ENCODE assay signal across 31 mouse cellular contexts in genomic region chr4:62369091-62369490, GRCm38 (mm10). TPM values are rescaled to one million over a fixed set of nuclear protein-coding genes. Genes with fewer than 3 reads are reported as not detected.
A peak's percentile ranks its signal among the peaks of the same experiment; 100 is the strongest.
DNase-seq lines count a peak whose midpoint lies in the region; ATAC-seq and TF ChIP-seq lines count a peak whose summit lies in the region.
"Had no signal": no experiment of that assay in that cellular context is flagged by ENCODE, and none has a peak within 500 bp of the region (broad histone marks: within the 10 kb centered on the region; RNA-seq: fewer than 3 reads in every experiment).

No protein-coding gene starts in this region.

- intact Hi-C loops in left cerebral cortex, postnatal 25 days (cut with DNase I) = no loop called here

- peaks cover 19% of the 10 kb centered on the region for H3K79me2 ChIP-seq in MEL (ENCODE audit: control insufficient read depth, insufficient read depth, low read length, poor library complexity)

- H3K27me3 ChIP-seq in MEL (ENCODE audit: control insufficient read depth in 1 of 2, insufficient read depth in 2 of 2, low read length in 2 of 2) = no peaks in the 10 kb centered on the region
- H3K27me3 ChIP-seq in liver, embryonic 15.5 days = no peaks in the 10 kb centered on the region
- H3K27me3 ChIP-seq: embryonic facial prominence, embryonic 12.5 days; hindbrain, embryonic 15.5 days; midbrain, embryonic 15.5 days; neural tube, embryonic 15.5 days; Patski; stomach, embryonic 15.5 days had no signal

- peaks cover 0 to 33% of the 10 kb centered on the region in 2 experiments; a peak in 3 of 4 replicates for H3K36me3 ChIP-seq in MEL (ENCODE audit: control insufficient read depth in 1 of 2, insufficient read depth in 2 of 2, low read length in 2 of 2)
- H3K36me3 ChIP-seq in liver, embryonic 15.5 days (replicated peaks) = no peaks in the 10 kb centered on the region
- H3K36me3 ChIP-seq: embryonic facial prominence, embryonic 12.5 days; hindbrain, embryonic 15.5 days; midbrain, embryonic 10.5 days; midbrain, embryonic 15.5 days; neural tube, embryonic 15.5 days; stomach, embryonic 15.5 days had no signal

- TF ChIP-seq CTCF in MEL (IDR thresholded peaks at IDR 0.05 in 2 of 3, conservative IDR thresholded peaks at IDR 0.05 in 1 of 3; ENCODE audit: control insufficient read depth in 1 of 3, insufficient read depth in 1 of 3, low read depth in 2 of 3, low read length in 3 of 3, poor library complexity in 1 of 3, severe bottlenecking in 1 of 3) = no peak
- no peak for TF ChIP-seq CTCF in lung, adult 2 months (IDR thresholded peaks at IDR 0.05; ENCODE audit: insufficient read depth, low read length)

- TF ChIP-seq POLR2A in MEL (IDR thresholded peaks at IDR 0.05; ENCODE audit: control insufficient read depth in 1 of 2, insufficient read depth in 1 of 2, low read depth in 1 of 2, low read length in 2 of 2, poor library complexity in 1 of 2) = no peak
- no peak for TF ChIP-seq POLR2A in lung, adult 2 months (IDR thresholded peaks at IDR 0.05; ENCODE audit: borderline replicate concordance, extremely low read depth, low read depth, low read length)

- no peaks in the 10 kb centered on the region for H3K9me3 ChIP-seq in MEL (replicated peaks; ENCODE audit: insufficient read depth, low read length)
- H3K9me3 ChIP-seq in liver, embryonic 15.5 days (replicated peaks) = no peaks in the 10 kb centered on the region
- H3K9me3 ChIP-seq: embryonic facial prominence, embryonic 12.5 days; hindbrain, embryonic 15.5 days; midbrain, embryonic 10.5 days; midbrain, embryonic 15.5 days; neural tube, embryonic 15.5 days; stomach, embryonic 15.5 days had no signal

- TF ChIP-seq RAD21 in MEL (IDR thresholded peaks at IDR 0.05; ENCODE audit: low read depth, low read length) = no peak

- ATAC-seq in granulocyte monocyte progenitor cell, adult 5-6 weeks (replicated peaks; ENCODE audit: poor library complexity, severe bottlenecking) = peak; percentile 52
- ATAC-seq in liver, embryonic 15.5 days (ENCODE audit: insufficient read depth) = peak; percentile 76
- ATAC-seq: forebrain, embryonic 16.5 days; inflammation-experienced regulatory T-cells, adult 6 months; midbrain, embryonic 15.5 days; Patski had no signal

- H3K4me3 ChIP-seq in MEL (ENCODE audit: control insufficient read depth in 1 of 2, insufficient read depth in 1 of 2, low read depth in 2 of 2, low read length in 2 of 2) = peak overlapping the region in 1 of 2 experiments; percentile 27; a peak in 1 of 4 replicates
- H3K4me3 ChIP-seq in liver, embryonic 15.5 days (replicated peaks) = no peak overlapping the region
- no peak overlapping the region for H3K4me3 ChIP-seq in lung, adult 2 months (replicated peaks; ENCODE audit: extremely low read depth, low read depth, low read length)
- H3K4me3 ChIP-seq: embryonic facial prominence, embryonic 12.5 days; hindbrain, embryonic 15.5 days; midbrain, embryonic 10.5 days; midbrain, embryonic 15.5 days; neural tube, embryonic 15.5 days; stomach, embryonic 15.5 days had no signal

- H3K4me1 ChIP-seq in MEL (ENCODE audit: control insufficient read depth in 1 of 2, insufficient read depth in 2 of 2, low read length in 2 of 2) = peaks cover 19 to 20% of the 10 kb centered on the region in 2 experiments
- peaks cover 88% of the 10 kb centered on the region for H3K4me1 ChIP-seq in liver, embryonic 15.5 days (replicated peaks)
- peaks cover 12% of the 10 kb centered on the region for H3K4me1 ChIP-seq in lung, adult 2 months (ENCODE audit: control insufficient read depth, insufficient read depth, low read length)
- H3K4me1 ChIP-seq: embryonic facial prominence, embryonic 12.5 days; hindbrain, embryonic 15.5 days; midbrain, embryonic 15.5 days; neural tube, embryonic 15.5 days; stomach, embryonic 15.5 days had no signal

- DNase-seq in MEL (ENCODE audit: low read depth, low spot score) (peak; percentile 58), MEL-GATA-1-ER (ENCODE audit: extremely low read depth, low read depth) (peak; percentile 33)
- no peak for DNase-seq in left cerebral cortex, postnatal 25 days (ENCODE audit: low spot score in 2 of 2)
- DNase-seq in frontal cortex, postnatal 10 days (ENCODE audit: low spot score in 2 of 2) = no peak
- no peak for DNase-seq in cerebellum, adult 18-20 months
- no peak for DNase-seq in lung, adult 2 months
- DNase-seq: adrenal gland, postnatal 10 days; B cell, adult 2 months; cerebellum, adult 9-10 months; embryo, embryonic 11 days; gastrocnemius, postnatal 10 days; heart, postnatal 10 days; kidney, adult 2 months; kidney, postnatal 36 days; lung, adult 18-20 months; lung, postnatal 10 days; retina, postnatal 1 day; right cerebral cortex, postnatal 14 days; thymus, postnatal 14 days had no signal

- H3K27ac ChIP-seq in MEL (ENCODE audit: control insufficient read depth, low read depth, low read length) = peak overlapping the region; percentile 63
- peak overlapping the region; percentile 81 for H3K27ac ChIP-seq in liver, embryonic 15.5 days (replicated peaks)
- H3K27ac ChIP-seq: embryonic facial prominence, embryonic 12.5 days; hindbrain, embryonic 15.5 days; macrophage; midbrain, embryonic 10.5 days; midbrain, embryonic 15.5 days; neural tube, embryonic 15.5 days; stomach, embryonic 15.5 days had no signal

- TF ChIP-seq EP300 in MEL (IDR thresholded peaks at IDR 0.05; ENCODE audit: low read depth in 1 of 2, low read length in 2 of 2) = peak; percentile 53 to 55; a peak in 2 of 4 replicates

- peak overlapping the region; percentile 39 for H3K4me2 ChIP-seq in liver, embryonic 15.5 days
- H3K4me2 ChIP-seq: embryonic facial prominence, embryonic 12.5 days; hindbrain, embryonic 15.5 days; midbrain, embryonic 15.5 days; neural tube, embryonic 15.5 days; stomach, embryonic 15.5 days had no signal

- peak overlapping the region; percentile 39; the same call in 1 of the 2 replicates for H3K9ac ChIP-seq in MEL (ENCODE audit: control insufficient read depth, low read depth, low read length, poor library complexity, severe bottlenecking)
- no peak overlapping the region for H3K9ac ChIP-seq in liver, embryonic 15.5 days
- H3K9ac ChIP-seq: embryonic facial prominence, embryonic 12.5 days; hindbrain, embryonic 15.5 days; midbrain, embryonic 15.5 days; neural tube, embryonic 15.5 days; stomach, embryonic 15.5 days had no signal

- 8% methylated on average over 3 of the region's 3 CpGs for WGBS in liver, embryonic 15.5 days (ENCODE audit: insufficient replicate concordance)
- 57% methylated on average over 3 of the region's 3 CpGs for WGBS in lung, adult 2 months

TF ChIP-seq in MEL, 35 proteins besides CTCF, POLR2A, EP300 and RAD21 (continues in another document):
- no peak for TF ChIP-seq NELFE (IDR thresholded peaks at IDR 0.05; ENCODE audit: low read depth, low read length)
- TF ChIP-seq JUND (IDR thresholded peaks at IDR 0.05; ENCODE audit: low read depth, low read length) = no peak
- no peak for TF ChIP-seq ZC3H11A (IDR thresholded peaks at IDR 0.05; ENCODE audit: low read depth, low read length)
- no peak for TF ChIP-seq ZNF384 (IDR thresholded peaks at IDR 0.05; ENCODE audit: low read depth, low read length)
- peak; percentile 92 for TF ChIP-seq MXI1 (IDR thresholded peaks at IDR 0.05; ENCODE audit: low read depth, low read length)
- TF ChIP-seq MAX (IDR thresholded peaks at IDR 0.05; ENCODE audit: low read length) = peak; percentile 83; the same call in 1 of the 2 replicates
- TF ChIP-seq E2F4 (IDR thresholded peaks at IDR 0.05; ENCODE audit: borderline replicate concordance, low read depth, low read length) = no peak
- TF ChIP-seq TCF12 (IDR thresholded peaks at IDR 0.05; ENCODE audit: low read depth, low read length) = peak; percentile 56; the same call in 1 of the 2 replicates
- TF ChIP-seq SMC3 (IDR thresholded peaks at IDR 0.05; ENCODE audit: low read depth, low read length) = no peak

RNA-seq across cellular contexts. Expression of gene Slc31a1, which starts 8.6 kb away (rescaled TPM):
- total RNA-seq in MEL (2012; rRNA removed) = 18.9 and 20.6 TPM in 2 replicates
- polyA plus RNA-seq in MEL (2012; ENCODE audit: insufficient read depth in 1 of 2, insufficient read length in 2 of 2, low read depth in 1 of 2, low replicate concordance in 2 of 2, missing spikeins in 1 of 2) = 10 to 100 TPM; 37.5 to 46.5 TPM
- total RNA-seq in granulocyte monocyte progenitor cell, adult 5-6 weeks (2014; fragmentation: Nextera tagmentation) = 22.5 and 24.8 TPM in 2 replicates
- 19.8 and 23.7 TPM in 2 replicates for total RNA-seq in granulocyte monocyte progenitor cell, adult 5-6 weeks (2017)
- polyA plus RNA-seq in liver, embryonic 15.5 days (2015; fragmentation: Nextera tagmentation; extraction: Ambion mirVana) = 51.4 and 57.0 TPM in 2 replicates
- total RNA-seq in left cerebral cortex, postnatal 25 days (2021) = 10 to 100 TPM; 17.7 to 19.2 TPM
- 23.2 and 29.3 TPM in 2 replicates for polyA plus RNA-seq in lung, adult 2 months (2012; rRNA removed)

RNA-seq across cellular contexts. Expression of gene Fkbp15, which starts 8.7 kb away (rescaled TPM):
- total RNA-seq in MEL (2012; rRNA removed) = 21.1 and 23.3 TPM in 2 replicates
- polyA plus RNA-seq in MEL (2012; ENCODE audit: insufficient read depth in 1 of 2, insufficient read length in 2 of 2, low read depth in 1 of 2, low replicate concordance in 2 of 2, missing spikeins in 1 of 2) = 10 to 100 TPM in 1 of 2 experiments, not detected in 1; 26.5 TPM
- 31.5 and 36.8 TPM in 2 replicates for total RNA-seq in granulocyte monocyte progenitor cell, adult 5-6 weeks (2014; fragmentation: Nextera tagmentation)
- total RNA-seq in granulocyte monocyte progenitor cell, adult 5-6 weeks (2017) = 47.4 and 54.9 TPM in 2 replicates
- polyA plus RNA-seq in liver, embryonic 15.5 days (2015; fragmentation: Nextera tagmentation; extraction: Ambion mirVana) = 14.1 and 15.6 TPM in 2 replicates
- total RNA-seq in left cerebral cortex, postnatal 25 days (2021) = 10 to 100 TPM; 33.1 to 35.9 TPM
- 35.6 and 41.5 TPM in 2 replicates for polyA plus RNA-seq in lung, adult 2 months (2012; rRNA removed)

RNA-seq across cellular contexts. Expression of gene Cdc26, which starts 39.4 kb away (rescaled TPM):
- 80.9 and 81.4 TPM in 2 replicates for total RNA-seq in MEL (2012; rRNA removed)
- 10 to 100 TPM in 1 of 2 experiments, not detected in 1; 80.4 TPM for polyA plus RNA-seq in MEL (2012; ENCODE audit: insufficient read depth in 1 of 2, insufficient read length in 2 of 2, low read depth in 1 of 2, low replicate concordance in 2 of 2, missing spikeins in 1 of 2)
- total RNA-seq in granulocyte monocyte progenitor cell, adult 5-6 weeks (2014; fragmentation: Nextera tagmentation) = 150 and 151 TPM in 2 replicates
- total RNA-seq in granulocyte monocyte progenitor cell, adult 5-6 weeks (2017) = 103 and 127 TPM in 2 replicates
- polyA plus RNA-seq in liver, embryonic 15.5 days (2015; fragmentation: Nextera tagmentation; extraction: Ambion mirVana) = 53.5 and 57.4 TPM in 2 replicates
- 10 to 100 TPM; 43.8 to 45.0 TPM for total RNA-seq in left cerebral cortex, postnatal 25 days (2021)
- 20.9 and 31.5 TPM in 2 replicates for polyA plus RNA-seq in lung, adult 2 months (2012; rRNA removed)

RNA-seq across cellular contexts. Expression of gene Prpf4, which starts 39.5 kb away (rescaled TPM):
- 24.4 and 26.9 TPM in 2 replicates for total RNA-seq in MEL (2012; rRNA removed)
- polyA plus RNA-seq in MEL (2012; ENCODE audit: insufficient read depth in 1 of 2, insufficient read length in 2 of 2, low read depth in 1 of 2, low replicate concordance in 2 of 2, missing spikeins in 1 of 2) = 10 to 100 TPM in 1 of 2 experiments, not detected in 1; 37.9 TPM
- total RNA-seq in granulocyte monocyte progenitor cell, adult 5-6 weeks (2014; fragmentation: Nextera tagmentation) = 20.1 and 24.1 TPM in 2 replicates
- 17.4 and 17.6 TPM in 2 replicates for total RNA-seq in granulocyte monocyte progenitor cell, adult 5-6 weeks (2017)
- polyA plus RNA-seq in liver, embryonic 15.5 days (2015; fragmentation: Nextera tagmentation; extraction: Ambion mirVana) = 9.1 and 9.3 TPM in 2 replicates
- 10 to 100 TPM; 11.2 to 12.5 TPM for total RNA-seq in left cerebral cortex, postnatal 25 days (2021)
- polyA plus RNA-seq in lung, adult 2 months (2012; rRNA removed) = 6.3 and 7.9 TPM in 2 replicates

Comparison
In these comparisons a context has a peak if more than half of its experiments do, and no peak if none do; other contexts are left out.
1. DNase-seq: peak in MEL (single experiment) and MEL-GATA-1-ER (single experiment); none in left cerebral cortex, postnatal 25 days (0 of 2), frontal cortex, postnatal 10 days (0 of 2), cerebellum, adult 18-20 months (0 of 2) and lung, adult 2 months (single experiment).